ENCODE assay signal across 8 mouse cellular contexts in the genomic region with DNA sequence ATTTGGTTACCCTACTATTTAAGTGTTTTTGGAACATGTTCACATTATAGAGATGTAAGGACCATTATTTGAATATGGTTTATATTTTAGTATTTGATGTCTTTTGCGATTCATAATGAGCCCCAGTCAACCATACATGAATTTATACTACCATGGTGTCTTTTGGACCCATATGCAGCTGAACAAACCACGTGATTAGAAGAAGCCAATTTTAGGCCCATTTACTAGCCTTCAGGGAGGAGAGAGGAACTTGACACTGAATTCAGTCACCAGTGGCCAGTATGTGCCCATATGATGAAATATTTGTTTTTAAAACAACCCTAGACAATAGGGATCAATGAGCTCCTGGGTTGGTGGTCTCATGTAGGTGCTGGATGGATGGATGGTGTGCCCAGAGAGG. TPM values are rescaled to one million over a fixed set of nuclear protein-coding genes. Genes with fewer than 3 reads are reported as not detected.
A peak's percentile ranks its signal among the peaks of the same experiment; 100 is the strongest.
DNase-seq lines count a peak whose midpoint lies in the region; ATAC-seq and TF ChIP-seq lines count a peak whose summit lies in the region.

No protein-coding gene starts in this region.

- peak overlapping the region; percentile 69 for H3K4me2 ChIP-seq in heart, embryonic 11.5 days
- peak overlapping the region; percentile 71 for H3K4me2 ChIP-seq in hindbrain, embryonic 16.5 days (ENCODE audit: low read length)
- peak overlapping the region; percentile 90 for H3K4me2 ChIP-seq in midbrain, embryonic 14.5 days (ENCODE audit: low read length)

- no peaks in the 10 kb centered on the region for H3K27me3 ChIP-seq in heart, embryonic 11.5 days (ENCODE audit: control insufficient read depth, insufficient read depth, low read length)
- H3K27me3 ChIP-seq in MEL (ENCODE audit: control insufficient read depth in 1 of 2, insufficient read depth in 2 of 2, low read length in 2 of 2): no peaks in the 10 kb centered on the region
- H3K27me3 ChIP-seq in hindbrain, embryonic 16.5 days (replicated peaks; ENCODE audit: control insufficient read depth, insufficient read depth, low read length): no peaks in the 10 kb centered on the region
- no peaks in the 10 kb centered on the region for H3K27me3 ChIP-seq in midbrain, embryonic 14.5 days (ENCODE audit: control insufficient read depth, insufficient read depth, low read length)

- WGBS in heart, embryonic 11.5 days (ENCODE audit: insufficient replicate concordance): 88% methylated on average over 2 of the region's 2 CpGs
- WGBS in hindbrain, embryonic 16.5 days: 92% methylated on average over 2 of the region's 2 CpGs
- 90% methylated on average over 2 of the region's 2 CpGs for WGBS in midbrain, embryonic 14.5 days

- H3K4me1 ChIP-seq in heart, embryonic 11.5 days (ENCODE audit: control insufficient read depth, insufficient read depth, low read length): peaks cover 12% of the 10 kb centered on the region
- H3K4me1 ChIP-seq in MEL (ENCODE audit: control insufficient read depth in 1 of 2, insufficient read depth in 2 of 2, low read length in 2 of 2): peaks cover 5 to 32% of the 10 kb centered on the region in 2 experiments
- H3K4me1 ChIP-seq in hindbrain, embryonic 16.5 days (ENCODE audit: control insufficient read depth, insufficient read depth, low read depth, low read length): peaks cover 21% of the 10 kb centered on the region
- H3K4me1 ChIP-seq in midbrain, embryonic 14.5 days (ENCODE audit: control insufficient read depth, insufficient read depth, low read length): peaks cover 21% of the 10 kb centered on the region

- peak overlapping the region; percentile 88; the same call in 1 of the 2 replicates for H3K9ac ChIP-seq in heart, embryonic 11.5 days (ENCODE audit: low read depth, low read length)
- H3K9ac ChIP-seq in MEL (ENCODE audit: control insufficient read depth, low read depth, low read length, poor library complexity, severe bottlenecking): peak overlapping the region; percentile 67
- peak overlapping the region; percentile 63 for H3K9ac ChIP-seq in hindbrain, embryonic 16.5 days (ENCODE audit: low read depth, low read length)
- H3K9ac ChIP-seq in midbrain, embryonic 14.5 days (replicated peaks; ENCODE audit: low read length): no peak overlapping the region

- H3K9me3 ChIP-seq in heart, embryonic 11.5 days (replicated peaks; ENCODE audit: control insufficient read depth, low read length): no peaks in the 10 kb centered on the region
- no peaks in the 10 kb centered on the region for H3K9me3 ChIP-seq in MEL (replicated peaks; ENCODE audit: insufficient read depth, low read length)
- no peaks in the 10 kb centered on the region for H3K9me3 ChIP-seq in hindbrain, embryonic 16.5 days (ENCODE audit: control insufficient read depth, low read length)
- H3K9me3 ChIP-seq in midbrain, embryonic 14.5 days (ENCODE audit: control insufficient read depth, low read length): no peaks in the 10 kb centered on the region

- H3K36me3 ChIP-seq in heart, embryonic 11.5 days (ENCODE audit: control insufficient read depth, insufficient read depth, low read length): peaks cover 13% of the 10 kb centered on the region
- H3K36me3 ChIP-seq in MEL (ENCODE audit: control insufficient read depth in 1 of 2, insufficient read depth in 2 of 2, low read length in 2 of 2): peaks cover 4 to 31% of the 10 kb centered on the region in 2 experiments; a peak in 3 of 4 replicates
- peaks cover 9% of the 10 kb centered on the region for H3K36me3 ChIP-seq in hindbrain, embryonic 16.5 days (ENCODE audit: control insufficient read depth, insufficient read depth, low read length)
- peaks cover 19% of the 10 kb centered on the region for H3K36me3 ChIP-seq in midbrain, embryonic 14.5 days (ENCODE audit: control insufficient read depth, insufficient read depth, low read length)

- ATAC-seq in heart, embryonic 11.5 days (replicated peaks; ENCODE audit: insufficient number of reproducible peaks, low FRiP score, low TSS enrichment): no peak
- ATAC-seq in hindbrain, embryonic 16.5 days: no peak
- ATAC-seq in midbrain, embryonic 14.5 days (ENCODE audit: low FRiP score, low TSS enrichment): no peak

- TF ChIP-seq EP300 in MEL (IDR thresholded peaks at IDR 0.05; ENCODE audit: low read depth in 1 of 2, low read length in 2 of 2): no peak

- H3K4me3 ChIP-seq in heart, embryonic 11.5 days (ENCODE audit: low read depth, low read length): no peak overlapping the region
- peak overlapping the region; percentile 47 to 96 for H3K4me3 ChIP-seq in MEL (ENCODE audit: control insufficient read depth in 1 of 2, insufficient read depth in 1 of 2, low read depth in 2 of 2, low read length in 2 of 2)
- H3K4me3 ChIP-seq in hindbrain, embryonic 16.5 days (ENCODE audit: low read length): peak overlapping the region; percentile 48; the same call in 1 of the 2 replicates
- no peak overlapping the region for H3K4me3 ChIP-seq in midbrain, embryonic 14.5 days (replicated peaks; ENCODE audit: low read depth, low read length)

- peaks cover 25% of the 10 kb centered on the region for H3K79me2 ChIP-seq in MEL (ENCODE audit: control insufficient read depth, insufficient read depth, low read length, poor library complexity)

- no peak for TF ChIP-seq CTCF in MEL (IDR thresholded peaks at IDR 0.05 in 2 of 3, conservative IDR thresholded peaks at IDR 0.05 in 1 of 3; ENCODE audit: control insufficient read depth in 1 of 3, insufficient read depth in 1 of 3, low read depth in 2 of 3, low read length in 3 of 3, poor library complexity in 1 of 3, severe bottlenecking in 1 of 3)

- no peak for DNase-seq in heart, adult 8-10 months (ENCODE audit: low spot score)
- peak; percentile 60 for DNase-seq in MEL (ENCODE audit: low read depth, low spot score)
- no peak for DNase-seq in midbrain, embryonic 14.5 days
- DNase-seq in embryo, embryonic 9.5 days (ENCODE audit: extremely low spot score): no peak
- no peak for DNase-seq in layer of hippocampus, adult 8-10 months (ENCODE audit: low spot score in 2 of 2)
- no peak for DNase-seq in urinary bladder, adult 2 months (ENCODE audit: low spot score)

- no peak for TF ChIP-seq RAD21 in MEL (IDR thresholded peaks at IDR 0.05; ENCODE audit: low read depth, low read length)

- H3K27ac ChIP-seq in heart, embryonic 11.5 days (ENCODE audit: low read depth, low read length): no peak overlapping the region
- H3K27ac ChIP-seq in MEL (ENCODE audit: control insufficient read depth, low read depth, low read length): peak overlapping the region; percentile 78
- H3K27ac ChIP-seq in hindbrain, embryonic 16.5 days (ENCODE audit: low read depth, low read length): peak overlapping the region; percentile 74
- peak overlapping the region; percentile 65; the same call in 1 of the 2 replicates for H3K27ac ChIP-seq in midbrain, embryonic 14.5 days (replicated peaks; ENCODE audit: low read depth, low read length)

- TF ChIP-seq POLR2A in MEL (IDR thresholded peaks at IDR 0.05; ENCODE audit: control insufficient read depth in 1 of 2, insufficient read depth in 1 of 2, low read depth in 1 of 2, low read length in 2 of 2, poor library complexity in 1 of 2): no peak

RNA-seq across cellular contexts. Expression of gene Preb, which starts 0.7 kb away (rescaled TPM):
- 69.1 and 70.2 TPM in 2 replicates for polyA plus RNA-seq in heart, embryonic 11.5 days (2014; fragmentation: Nextera tagmentation; extraction: Ambion mirVana)
- 10 to 100 TPM; 82.1 to 97.6 (median 89.6) TPM for total RNA-seq in heart, adult 8-10 months (2022)
- 141 and 143 TPM in 2 replicates for total RNA-seq in MEL (2012; rRNA removed)
- polyA plus RNA-seq in MEL (2012; ENCODE audit: insufficient read depth in 1 of 2, insufficient read length in 2 of 2, low read depth in 1 of 2, low replicate concordance in 2 of 2, missing spikeins in 1 of 2): 100 to 1,000 TPM in 1 of 2 experiments, not detected in 1; 247 TPM
- 115 and 123 TPM in 2 replicates for polyA plus RNA-seq in hindbrain, embryonic 16.5 days (2015; fragmentation: Nextera tagmentation; extraction: Ambion mirVana)
- polyA plus RNA-seq in midbrain, embryonic 14.5 days (2014; fragmentation: Nextera tagmentation; extraction: Ambion mirVana): 82.6 and 94.7 TPM in 2 replicates
- 100 to 1,000 TPM; 118 to 148 (median 139) TPM for total RNA-seq in layer of hippocampus, adult 8-10 months (2022)
- 166 and 214 TPM in 2 replicates for polyA plus RNA-seq in urinary bladder, adult 2 months (2012; rRNA removed)

RNA-seq across cellular contexts. Expression of gene Tcf23, which starts 7.6 kb away (rescaled TPM):
- polyA plus RNA-seq in heart, embryonic 11.5 days (2014; fragmentation: Nextera tagmentation; extraction: Ambion mirVana): 0.04 and 0.15 TPM in 2 replicates
- 1 to 10 TPM in 1 of 4 experiments, under 1 TPM in 3; 0.85 to 1.9 (median 0.91) TPM for total RNA-seq in heart, adult 8-10 months (2022)
- 0.03 and 0.08 TPM in 2 replicates for total RNA-seq in MEL (2012; rRNA removed)
- polyA plus RNA-seq in MEL (2012; ENCODE audit: insufficient read depth in 1 of 2, insufficient read length in 2 of 2, low read depth in 1 of 2, low replicate concordance in 2 of 2, missing spikeins in 1 of 2): under 1 TPM in 1 of 2 experiments, not detected in 1; 0.07 TPM
- polyA plus RNA-seq in hindbrain, embryonic 16.5 days (2015; fragmentation: Nextera tagmentation; extraction: Ambion mirVana): not detected in 2 replicates
- 0.08 TPM in 2 replicates for polyA plus RNA-seq in midbrain, embryonic 14.5 days (2014; fragmentation: Nextera tagmentation; extraction: Ambion mirVana)
- total RNA-seq in layer of hippocampus, adult 8-10 months (2022): under 1 TPM; 0.14 to 0.28 (median 0.22) TPM
- polyA plus RNA-seq in urinary bladder, adult 2 months (2012; rRNA removed): 0.50 and 0.66 TPM in 2 replicates

RNA-seq across cellular contexts. Expression of gene Cgref1, which starts 15.4 kb away (rescaled TPM):
- 4.4 and 5.4 TPM in 2 replicates for polyA plus RNA-seq in heart, embryonic 11.5 days (2014; fragmentation: Nextera tagmentation; extraction: Ambion mirVana)
- under 1 TPM; 0.37 to 0.97 (median 0.60) TPM for total RNA-seq in heart, adult 8-10 months (2022)
- total RNA-seq in MEL (2012; rRNA removed): not detected in 2 replicates
- 1 to 10 TPM in 1 of 2 experiments, not detected in 1; 1.4 TPM for polyA plus RNA-seq in MEL (2012; ENCODE audit: insufficient read depth in 1 of 2, insufficient read length in 2 of 2, low read depth in 1 of 2, low replicate concordance in 2 of 2, missing spikeins in 1 of 2)
- polyA plus RNA-seq in hindbrain, embryonic 16.5 days (2015; fragmentation: Nextera tagmentation; extraction: Ambion mirVana): 77.3 and 89.1 TPM in 2 replicates
- polyA plus RNA-seq in midbrain, embryonic 14.5 days (2014; fragmentation: Nextera tagmentation; extraction: Ambion mirVana): 43.0 and 55.3 TPM in 2 replicates
- total RNA-seq in layer of hippocampus, adult 8-10 months (2022): 10 to 100 TPM; 13.8 to 19.2 (median 18.8) TPM
- 14.0 and 15.0 TPM in 2 replicates for polyA plus RNA-seq in urinary bladder, adult 2 months (2012; rRNA removed)

RNA-seq across cellular contexts. Expression of gene Khk, which starts 39.6 kb away (rescaled TPM):
- polyA plus RNA-seq in heart, embryonic 11.5 days (2014; fragmentation: Nextera tagmentation; extraction: Ambion mirVana): 10.1 and 11.3 TPM in 2 replicates
- total RNA-seq in heart, adult 8-10 months (2022): 10 to 100 TPM; 23.8 to 31.8 (median 26.6) TPM
- total RNA-seq in MEL (2012; rRNA removed): 268 and 308 TPM in 2 replicates
- 100 to 1,000 TPM in 1 of 2 experiments, not detected in 1; 461 TPM for polyA plus RNA-seq in MEL (2012; ENCODE audit: insufficient read depth in 1 of 2, insufficient read length in 2 of 2, low read depth in 1 of 2, low replicate concordance in 2 of 2, missing spikeins in 1 of 2)
- polyA plus RNA-seq in hindbrain, embryonic 16.5 days (2015; fragmentation: Nextera tagmentation; extraction: Ambion mirVana): 12.2 and 13.7 TPM in 2 replicates
- 7.0 and 7.4 TPM in 2 replicates for polyA plus RNA-seq in midbrain, embryonic 14.5 days (2014; fragmentation: Nextera tagmentation; extraction: Ambion mirVana)
- 10 to 100 TPM; 13.2 to 23.8 (median 16.8) TPM for total RNA-seq in layer of hippocampus, adult 8-10 months (2022)
- polyA plus RNA-seq in urinary bladder, adult 2 months (2012; rRNA removed): 38.4 and 38.9 TPM in 2 replicates

RNA-seq across cellular contexts. Expression of gene Emilin1, which starts 47.6 kb away (rescaled TPM):
- polyA plus RNA-seq in heart, embryonic 11.5 days (2014; fragmentation: Nextera tagmentation; extraction: Ambion mirVana): 90.5 and 123 TPM in 2 replicates
- total RNA-seq in heart, adult 8-10 months (2022): 10 to 100 TPM; 13.9 to 16.6 (median 16.0) TPM
- total RNA-seq in MEL (2012; rRNA removed): 1.3 and 1.5 TPM in 2 replicates
- polyA plus RNA-seq in MEL (2012; ENCODE audit: insufficient read depth in 1 of 2, insufficient read length in 2 of 2, low read depth in 1 of 2, low replicate concordance in 2 of 2, missing spikeins in 1 of 2): 1 to 10 TPM in 1 of 2 experiments, not detected in 1; 2.0 TPM
- polyA plus RNA-seq in hindbrain, embryonic 16.5 days (2015; fragmentation: Nextera tagmentation; extraction: Ambion mirVana): 16.3 and 24.6 TPM in 2 replicates
- polyA plus RNA-seq in midbrain, embryonic 14.5 days (2014; fragmentation: Nextera tagmentation; extraction: Ambion mirVana): 3.7 and 11.2 TPM in 2 replicates
- 1 to 10 TPM; 2.1 to 3.1 (median 2.6) TPM for total RNA-seq in layer of hippocampus, adult 8-10 months (2022)
- polyA plus RNA-seq in urinary bladder, adult 2 months (2012; rRNA removed): 59.2 and 104 TPM in 2 replicates

Comparison
In these comparisons a context has a peak if more than half of its experiments do, and no peak if none do; other contexts are left out.
1. H3K4me3 ChIP-seq: peak in MEL (2 of 2) and hindbrain, embryonic 16.5 days (single experiment); none in heart, embryonic 11.5 days (single experiment) and midbrain, embryonic 14.5 days (single experiment).
2. Peak in every context shown above with its lines, with median percentiles within 50 percentile points of each other: H3K4me2 ChIP-seq.